Mouse (Mus musculus): ENCODE data around the gene Myl7. TPM values are rescaled to one million over a fixed set of nuclear protein-coding genes. Genes with fewer than 3 reads are reported as not detected.
"Not testable (repeated sequence)": the region's sequence is repeated elsewhere in the genome, so short reads cannot be mapped to it uniquely, and the experiment has no call there.

The Myl7 gene
- 100 to 1,000 TPM; 455 to 787 (median 725) TPM for total RNA-seq (2022)

GRCm38 (mm10) chr11:5898531-5898930 lies at the start of gene Myl7:
TSS of gene Myl7 (minus strand) at chr11:5898782.
- DNase-seq (ENCODE audit: low spot score) = no peak

GRCm38 (mm10) chr11:5947796-5948195 lies 49.2 kb upstream of the Myl7 start:
- no peak for DNase-seq (ENCODE audit: low spot score)

GRCm38 (mm10) chr11:5945096-5945495 lies 46.5 kb upstream of the Myl7 start:
- no peak for DNase-seq (ENCODE audit: low spot score)

DNA sequence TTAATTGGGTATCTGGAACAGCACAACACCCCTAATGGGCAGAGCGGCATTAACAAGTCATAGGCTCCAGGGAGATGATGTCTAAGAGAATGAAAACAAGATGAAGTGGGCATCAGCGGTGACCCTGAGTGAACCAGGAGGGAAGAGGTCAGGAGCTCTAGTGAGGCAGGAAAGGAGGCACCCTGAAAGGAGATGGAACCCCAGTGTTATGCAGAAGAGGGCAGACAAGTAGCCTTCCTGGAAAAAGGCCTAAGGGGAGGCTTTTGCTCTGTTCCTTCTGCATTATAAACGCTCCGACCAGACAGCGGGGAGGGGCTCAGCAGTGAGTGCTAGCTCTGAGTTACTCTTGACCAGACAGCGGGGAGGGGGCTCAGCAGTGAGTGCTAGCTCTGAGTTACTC lies 44.4 kb upstream of the Myl7 start:
- no peak for DNase-seq (ENCODE audit: low spot score)

GRCm38 (mm10) chr11:5934531-5934930 lies 35.9 kb upstream of the Myl7 start:
- DNase-seq (ENCODE audit: low spot score) = not testable (repeated sequence)

DNA sequence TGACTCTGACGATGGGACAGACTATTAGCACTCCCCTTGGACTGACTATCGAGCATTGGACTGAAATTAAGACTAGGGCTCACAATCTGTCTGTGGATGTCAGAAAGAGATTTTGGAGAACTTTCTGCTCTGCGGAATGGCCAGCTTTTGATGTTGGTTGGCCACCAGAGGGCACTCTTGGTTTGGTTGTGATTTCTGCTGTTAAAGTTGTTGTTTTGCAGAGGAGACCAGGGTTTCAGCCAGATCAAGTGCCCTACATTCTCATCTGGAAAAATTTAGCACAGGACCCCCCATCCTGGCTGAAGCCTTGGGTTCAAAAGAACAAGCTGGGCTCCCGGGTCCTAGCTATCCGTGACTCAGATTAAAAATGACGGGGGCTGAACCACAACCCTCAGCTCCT lies 33.4 kb upstream of the Myl7 start:
- not testable (repeated sequence) for DNase-seq (ENCODE audit: low spot score)

- no peak for DNase-seq (ENCODE audit: low spot score)
Observed at GRCm38 (mm10) chr11:5930578-5930977, 32.0 kb upstream of the Myl7 start.

DNA sequence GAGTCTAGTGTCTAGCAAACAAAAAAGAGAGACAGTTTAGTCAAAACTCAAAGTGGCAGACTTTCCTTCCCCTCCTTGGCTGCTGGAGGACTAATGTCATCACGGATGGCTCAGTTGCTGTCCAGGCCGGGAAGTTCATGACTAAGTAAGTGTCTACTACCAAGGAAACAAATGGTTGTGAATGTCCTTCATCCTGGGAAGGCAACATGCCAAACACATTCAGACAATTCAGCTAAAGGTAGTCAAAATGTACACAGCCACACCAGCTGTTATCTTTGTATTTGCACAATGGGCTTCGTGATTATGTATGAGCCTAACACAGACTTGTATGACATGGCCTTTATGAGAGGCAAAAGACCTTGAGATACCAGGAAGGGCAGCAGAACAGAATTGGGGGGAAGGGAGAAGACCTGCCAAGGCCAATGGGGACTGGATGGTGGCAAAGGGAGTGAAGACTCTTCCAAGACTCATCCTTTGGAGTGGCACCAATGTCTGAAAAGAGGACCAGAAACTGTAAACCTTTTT lies 28.2 kb upstream of the Myl7 start:
- no peak for DNase-seq (ENCODE audit: low spot score)

GRCm38 (mm10) chr11:5924699-5925098 lies 26.1 kb upstream of the Myl7 start:
- no peak for DNase-seq (ENCODE audit: low spot score)

- DNase-seq (ENCODE audit: low spot score) = no peak
Observed at GRCm38 (mm10) chr11:5920323-5920960, 21.9 kb upstream of the Myl7 start.

GRCm38 (mm10) chr11:5919606-5920005 lies 21.0 kb upstream of the Myl7 start:
- no peak for DNase-seq (ENCODE audit: low spot score)

- DNase-seq (ENCODE audit: low spot score) = no peak
Observed at GRCm38 (mm10) chr11:5918111-5918510, 19.5 kb upstream of the Myl7 start.

DNA sequence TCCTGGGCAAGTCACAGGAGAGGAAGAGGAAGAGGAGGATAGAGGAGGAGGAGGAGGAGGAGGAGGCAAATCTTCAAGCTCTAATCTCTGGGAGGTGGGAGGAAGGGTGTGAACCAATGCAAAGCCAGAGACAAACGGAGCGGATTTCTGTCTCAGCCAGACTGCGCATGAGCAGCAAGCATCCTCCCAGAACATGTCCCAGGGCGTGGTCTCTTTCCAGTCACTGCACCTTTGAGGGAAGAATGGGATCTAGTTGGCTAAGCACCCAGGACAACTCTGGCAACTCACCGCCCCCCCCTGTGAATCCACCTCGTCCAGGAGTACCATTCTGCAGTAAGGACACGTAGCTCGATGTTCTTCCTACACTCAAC lies 17.6 kb upstream of the Myl7 start:
- peak; percentile 46 for DNase-seq (ENCODE audit: low spot score)

- DNase-seq (ENCODE audit: low spot score) = peak; percentile 76
Observed at GRCm38 (mm10) chr11:5915429-5916177, 17.0 kb upstream of the Myl7 start.

DNA sequence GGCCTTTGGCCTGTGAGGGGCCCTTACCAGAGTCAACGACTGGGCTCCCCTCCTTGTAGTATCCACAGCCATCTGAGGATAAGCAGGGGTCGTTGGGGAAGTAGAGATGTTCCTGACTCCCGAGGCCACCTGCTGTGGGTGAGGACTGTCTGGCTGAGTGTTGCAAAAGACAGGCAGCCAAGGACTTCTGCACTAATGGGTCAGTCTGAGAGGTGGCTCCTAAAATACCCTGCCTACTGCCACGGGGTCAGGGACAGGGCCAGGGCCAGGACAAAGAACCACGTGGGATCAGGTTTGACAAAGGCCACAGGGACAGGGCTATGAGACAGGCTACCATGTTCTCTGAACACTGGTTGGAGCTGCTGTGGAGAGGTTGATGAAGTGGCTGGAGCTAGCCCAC lies 16.4 kb upstream of the Myl7 start:
- no peak for DNase-seq (ENCODE audit: low spot score)

DNA sequence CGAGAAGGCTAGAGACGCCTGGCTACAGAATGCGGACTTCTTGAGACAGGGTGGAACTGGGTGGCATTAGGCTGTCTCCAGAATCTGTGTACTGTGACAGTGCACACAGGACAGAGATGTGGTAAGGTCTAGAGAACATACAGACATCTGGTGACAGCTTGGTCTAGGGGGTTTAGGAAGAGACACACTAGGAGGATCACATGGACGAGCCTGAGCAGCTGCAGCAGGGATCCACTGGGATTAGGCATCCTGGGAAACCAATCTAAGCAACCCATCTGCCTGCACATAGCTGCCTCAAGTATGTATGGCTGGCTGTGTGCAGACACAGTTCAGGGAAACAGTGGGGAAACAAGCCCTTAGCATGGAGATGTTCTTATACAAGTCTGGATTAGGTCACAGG lies 15.4 kb upstream of the Myl7 start:
- DNase-seq (ENCODE audit: low spot score) = no peak

DNA sequence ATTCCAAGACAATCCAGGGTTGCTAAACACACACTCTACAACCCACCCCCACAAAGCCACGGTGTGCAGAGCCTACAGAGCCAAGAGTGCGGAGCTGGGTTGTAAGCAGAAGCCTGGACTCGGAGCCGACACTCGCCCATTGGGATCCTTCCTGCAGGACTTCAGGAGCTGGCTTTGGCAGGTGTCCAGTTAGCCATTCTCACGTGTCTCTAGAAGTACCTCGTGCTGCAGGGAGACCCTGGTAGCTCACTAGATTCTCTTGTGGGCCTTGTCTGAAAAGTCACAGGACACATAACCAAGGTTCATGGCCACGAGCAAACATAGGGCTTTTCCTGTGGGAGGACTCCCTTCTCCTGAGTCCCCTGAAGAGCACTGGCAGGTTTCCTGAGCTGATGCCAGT lies 14.7 kb upstream of the Myl7 start:
- DNase-seq (ENCODE audit: low spot score) = no peak

DNA sequence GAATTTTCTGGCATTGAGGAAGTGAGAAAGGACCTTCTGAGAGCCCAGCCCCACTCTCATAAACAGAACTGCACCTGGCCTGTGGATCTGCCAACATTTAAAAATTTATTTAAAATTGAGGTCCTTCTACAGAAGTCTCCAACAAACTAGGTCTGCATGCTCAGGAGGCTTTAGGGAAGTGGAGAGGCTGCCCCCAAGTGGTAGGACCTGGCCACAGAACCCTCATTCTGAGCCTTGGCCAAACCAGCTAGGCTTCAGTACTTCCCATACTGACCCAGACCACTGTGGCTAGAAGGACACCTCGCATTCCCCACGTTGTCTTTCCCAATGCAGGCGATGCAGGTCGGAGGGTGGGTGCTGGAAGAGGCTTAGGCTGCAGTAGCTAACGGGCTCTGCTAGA lies 14.1 kb upstream of the Myl7 start:
- DNase-seq (ENCODE audit: low spot score) = peak; percentile 55

DNA sequence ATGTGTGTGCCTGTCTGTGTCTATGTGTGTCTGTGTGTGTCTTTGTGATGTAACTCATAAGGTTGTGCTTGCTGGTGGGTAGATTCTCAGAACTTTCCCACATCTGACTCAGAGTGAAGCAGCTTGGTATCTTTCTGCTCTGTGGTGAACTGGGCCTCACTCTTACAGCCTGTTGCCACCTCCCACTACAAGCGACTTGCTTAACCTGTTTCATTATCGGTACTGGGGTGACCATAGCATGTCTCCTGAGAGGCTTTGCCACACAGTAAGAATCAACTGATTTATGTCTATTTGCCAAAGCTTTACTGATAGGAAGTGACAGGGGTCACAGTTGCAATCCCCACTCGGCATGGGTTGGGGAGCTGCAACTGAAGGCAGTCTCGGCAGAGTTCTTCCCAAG lies 10.1 kb upstream of the Myl7 start:
- no peak for DNase-seq (ENCODE audit: low spot score)

DNA sequence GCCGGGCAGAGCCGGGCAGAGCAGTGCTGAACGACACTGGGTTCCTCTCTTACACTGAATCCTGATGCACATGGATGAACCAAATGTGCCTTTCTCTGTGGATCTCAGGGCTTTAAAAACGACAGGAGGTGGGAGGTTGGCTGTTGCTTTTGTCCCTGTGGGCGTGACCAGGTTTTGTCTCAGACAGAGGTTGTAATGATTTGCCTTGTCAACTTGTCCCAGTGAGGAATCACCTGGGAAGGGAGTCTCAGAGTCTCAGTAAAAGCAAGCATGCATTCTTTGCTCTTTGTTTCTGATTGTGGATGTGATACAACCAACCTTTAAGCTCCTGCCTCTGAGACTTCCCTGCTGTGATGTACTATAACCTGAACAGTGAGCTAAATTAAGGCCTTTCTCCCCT lies 8.5 kb upstream of the Myl7 start:
- no peak for DNase-seq (ENCODE audit: low spot score)

DNA sequence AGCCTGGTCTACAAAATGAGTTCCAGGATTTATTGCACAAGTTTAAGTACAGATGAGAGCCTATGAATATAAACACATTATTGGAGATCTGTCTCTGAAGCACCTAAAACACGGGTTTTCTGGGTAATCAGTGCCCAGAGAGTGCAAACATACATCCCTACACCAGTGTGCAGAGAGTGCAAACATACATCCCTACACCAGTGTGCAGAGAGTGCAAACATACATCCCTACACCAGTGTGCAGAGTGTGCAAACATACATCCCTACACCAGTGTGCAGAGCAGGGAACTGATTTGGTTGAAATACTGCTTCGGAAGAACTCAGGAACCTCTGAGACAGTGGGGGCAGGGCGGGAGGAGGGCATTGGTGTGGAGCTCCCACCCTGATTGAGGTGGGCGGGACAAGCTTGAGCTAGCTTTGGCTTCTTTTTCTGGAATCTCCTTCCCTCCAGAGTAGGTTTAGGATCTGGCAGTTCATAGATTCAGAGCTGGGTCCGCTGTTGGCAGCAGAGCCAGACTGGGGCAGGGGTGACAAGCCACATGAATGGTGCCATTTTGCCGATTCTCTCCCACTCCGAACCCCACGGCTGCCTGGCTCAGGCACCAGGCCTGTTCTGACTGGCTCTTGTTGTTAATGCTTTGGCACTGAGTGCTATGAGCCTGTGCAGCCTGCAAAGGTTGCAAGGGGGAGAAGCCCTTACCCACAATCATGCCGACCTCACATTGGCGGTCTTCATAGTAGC lies 7.4 kb upstream of the Myl7 start:
- no peak for DNase-seq (ENCODE audit: low spot score)

DNA sequence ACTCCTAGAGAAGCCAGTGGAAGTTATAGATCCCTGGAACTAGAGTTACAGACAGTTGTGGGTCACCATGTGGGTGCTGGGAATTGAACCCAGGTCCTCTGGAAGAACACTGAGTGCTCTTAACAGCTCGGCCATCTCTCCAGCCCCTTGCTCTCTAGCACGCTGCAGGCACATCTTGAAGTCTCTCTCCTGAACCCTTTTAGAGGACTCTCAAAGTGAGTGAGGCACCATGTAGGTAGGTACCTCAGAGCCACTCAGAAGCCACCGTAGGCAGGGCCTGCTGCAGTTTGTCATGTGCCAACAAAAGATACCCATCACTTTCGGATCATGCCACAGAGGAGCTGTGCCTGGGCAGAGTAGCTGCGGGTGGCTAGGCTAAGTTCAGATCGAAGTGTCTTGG lies 6.3 kb upstream of the Myl7 start:
- no peak for DNase-seq (ENCODE audit: low spot score)

DNA sequence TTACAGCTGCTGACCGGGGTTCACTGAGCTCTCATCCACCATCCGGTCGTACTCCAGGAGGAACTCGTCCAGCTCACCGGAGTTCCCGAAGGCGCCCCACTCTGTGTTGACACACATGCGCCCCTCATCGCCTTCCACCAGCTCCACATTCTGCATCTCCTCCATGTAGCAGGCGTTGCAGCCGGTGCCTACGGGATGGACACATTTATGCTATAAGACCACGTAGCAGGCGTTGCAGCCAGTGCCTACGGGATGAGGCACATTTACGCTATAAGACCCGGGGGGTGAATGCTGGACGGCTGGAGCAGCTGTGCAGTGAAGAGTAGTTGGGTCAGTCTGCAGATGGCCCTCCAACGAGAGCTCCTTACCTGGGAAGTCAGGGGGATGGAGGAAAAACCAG lies 5.8 kb upstream of the Myl7 start:
- DNase-seq (ENCODE audit: low spot score) = no peak
